10 mouse cellular contexts compared by ENCODE assay signal in the genomic region with DNA sequence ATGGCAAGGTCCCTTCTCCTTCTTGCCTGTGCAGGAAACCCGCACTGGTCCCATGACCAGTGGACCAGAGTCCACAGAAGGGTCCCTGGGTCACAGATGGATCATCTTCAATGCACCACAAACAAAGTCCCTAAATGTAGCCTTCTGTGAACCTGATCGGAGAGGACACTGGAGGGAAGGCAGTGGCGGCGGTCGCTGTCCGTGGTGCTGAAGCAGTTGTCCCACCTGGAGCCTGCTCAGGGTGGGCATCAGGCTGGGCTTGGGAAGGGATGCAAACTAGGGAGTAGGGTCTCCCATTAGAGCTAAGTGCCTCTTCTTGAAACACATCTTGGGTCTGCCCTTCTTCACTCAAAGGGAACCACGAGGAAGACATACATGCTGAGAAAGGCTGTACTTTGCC. TPM values are rescaled to one million over a fixed set of nuclear protein-coding genes. Genes with fewer than 3 reads are reported as not detected.
DNase-seq lines count a peak whose midpoint lies in the region; ATAC-seq lines count a peak whose summit lies in the region.
"Had no signal": no experiment of that assay in that cellular context is flagged by ENCODE, and none has a peak within 500 bp of the region (broad histone marks: within the 10 kb centered on the region; RNA-seq: fewer than 3 reads in every experiment).

No protein-coding gene starts in this region.

- H3K27ac ChIP-seq in heart, embryonic 12.5 days (ENCODE audit: poor library complexity, severe bottlenecking), result no peak overlapping the region
- no peak overlapping the region for H3K27ac ChIP-seq in intestine, embryonic 16.5 days (ENCODE audit: low read length)
- H3K27ac ChIP-seq: limb, embryonic 15.5 days had no signal

- no peak for ATAC-seq in heart, embryonic 12.5 days (ENCODE audit: insufficient number of reproducible peaks, low FRiP score)
- ATAC-seq in intestine, embryonic 16.5 days, result no peak
- ATAC-seq: forebrain, embryonic 14.5 days had no signal

- intact Hi-C loops in heart, postnatal 36 days (cut with DNase I), result no loop called here
- intact Hi-C loops in left cerebral cortex, postnatal 14 days (cut with DNase I), result no loop called here

- H3K4me3 ChIP-seq in heart, embryonic 12.5 days, result no peak overlapping the region
- no peak overlapping the region for H3K4me3 ChIP-seq in intestine, embryonic 16.5 days (ENCODE audit: low read length)
- H3K4me3 ChIP-seq: limb, embryonic 15.5 days had no signal

- H3K27me3 ChIP-seq in heart, embryonic 12.5 days (replicated peaks), result no peaks in the 10 kb centered on the region
- no peaks in the 10 kb centered on the region for H3K27me3 ChIP-seq in intestine, embryonic 16.5 days (replicated peaks; ENCODE audit: control insufficient read depth, insufficient read depth, low read length)
- H3K27me3 ChIP-seq: limb, embryonic 15.5 days had no signal

- peaks cover 11% of the 10 kb centered on the region for H3K36me3 ChIP-seq in heart, embryonic 12.5 days
- H3K36me3 ChIP-seq in intestine, embryonic 16.5 days (ENCODE audit: control insufficient read depth, insufficient read depth, low read length), result no peaks in the 10 kb centered on the region
- H3K36me3 ChIP-seq: limb, embryonic 15.5 days had no signal

- no peak overlapping the region for H3K9ac ChIP-seq in heart, embryonic 12.5 days
- no peak overlapping the region for H3K9ac ChIP-seq in intestine, embryonic 16.5 days (ENCODE audit: low read depth, low read length)
- H3K9ac ChIP-seq: limb, embryonic 15.5 days had no signal

- H3K9me3 ChIP-seq in heart, embryonic 12.5 days (replicated peaks), result no peaks in the 10 kb centered on the region
- no peaks in the 10 kb centered on the region for H3K9me3 ChIP-seq in intestine, embryonic 16.5 days (ENCODE audit: control insufficient read depth, low read length)
- H3K9me3 ChIP-seq: limb, embryonic 15.5 days had no signal

- WGBS in heart, embryonic 12.5 days, result 8% methylated on average over 7 of the region's 7 CpGs
- WGBS in intestine, embryonic 16.5 days, result 10% methylated on average over 7 of the region's 7 CpGs

- DNase-seq in heart, postnatal 36 days, result peak; percentile 39 to 51
- DNase-seq in 416B (ENCODE audit: low read depth), result peak; percentile 24
- peak; percentile 20 for DNase-seq in c-Kit-positive CD71-positive TER-119-negative erythroid progenitor cells, embryonic 14.5 days (ENCODE audit: low read depth)
- peak; percentile 64 for DNase-seq in lung, postnatal 14 days
- no peak for DNase-seq in right cerebral cortex, postnatal 36 days (ENCODE audit: low spot score in 2 of 2)
- no peak for DNase-seq in left cerebral cortex, postnatal 14 days (ENCODE audit: low spot score in 2 of 2)

- peaks cover 41% of the 10 kb centered on the region for H3K4me1 ChIP-seq in heart, embryonic 12.5 days (replicated peaks)
- H3K4me1 ChIP-seq in intestine, embryonic 16.5 days (ENCODE audit: control insufficient read depth, insufficient read depth, low read length), result peaks cover 9% of the 10 kb centered on the region

- no peak overlapping the region for H3K4me2 ChIP-seq in heart, embryonic 12.5 days
- no peak overlapping the region for H3K4me2 ChIP-seq in intestine, embryonic 16.5 days (ENCODE audit: low read depth, low read length)
- H3K4me2 ChIP-seq: limb, embryonic 15.5 days had no signal

RNA-seq across cellular contexts. Expression of gene Tpsg1, which starts 31.4 kb away (rescaled TPM):
- under 1 TPM in 1 of 2 experiments, not detected in 1; 0.30 TPM for total RNA-seq in heart, postnatal 36 days (2021)
- not detected in 2 replicates for polyA plus RNA-seq in heart, embryonic 12.5 days (2016; fragmentation: Nextera tagmentation; extraction: Ambion mirVana)
- 26.3 and 28.6 TPM in 2 replicates for polyA plus RNA-seq in intestine, embryonic 16.5 days (2015; fragmentation: Nextera tagmentation; extraction: Ambion mirVana)
- total RNA-seq in left cerebral cortex, postnatal 14 days (2021), result not detected

RNA-seq across cellular contexts. Expression of gene Cacna1h, which starts 33.1 kb away (rescaled TPM):
- total RNA-seq in heart, postnatal 36 days (2021), result 1 to 10 TPM; 5.4 to 6.5 TPM
- 13.5 and 16.3 TPM in 2 replicates for polyA plus RNA-seq in heart, embryonic 12.5 days (2016; fragmentation: Nextera tagmentation; extraction: Ambion mirVana)
- polyA plus RNA-seq in intestine, embryonic 16.5 days (2015; fragmentation: Nextera tagmentation; extraction: Ambion mirVana), result 2.2 and 3.0 TPM in 2 replicates
- 10 to 100 TPM; 42.1 to 43.2 TPM for total RNA-seq in left cerebral cortex, postnatal 14 days (2021)

RNA-seq across cellular contexts. Expression of gene Tpsb2, which starts 34.3 kb away (rescaled TPM):
- total RNA-seq in heart, postnatal 36 days (2021), result 1 to 10 TPM; 1.8 to 2.2 TPM
- not detected in 2 replicates for polyA plus RNA-seq in heart, embryonic 12.5 days (2016; fragmentation: Nextera tagmentation; extraction: Ambion mirVana)
- 3.7 and 4.5 TPM in 2 replicates for polyA plus RNA-seq in intestine, embryonic 16.5 days (2015; fragmentation: Nextera tagmentation; extraction: Ambion mirVana)
- total RNA-seq in left cerebral cortex, postnatal 14 days (2021), result under 1 TPM in 1 of 2 experiments, not detected in 1; 0.26 TPM

RNA-seq across cellular contexts. Expression of gene Tekt4, which starts 54.0 kb away (rescaled TPM):
- total RNA-seq in heart, postnatal 36 days (2021), result under 1 TPM in 1 of 2 experiments, not detected in 1; 0.47 TPM
- polyA plus RNA-seq in heart, embryonic 12.5 days (2016; fragmentation: Nextera tagmentation; extraction: Ambion mirVana), result 0.45 and 0.54 TPM in 2 replicates
- not detected in 2 replicates for polyA plus RNA-seq in intestine, embryonic 16.5 days (2015; fragmentation: Nextera tagmentation; extraction: Ambion mirVana)
- total RNA-seq in left cerebral cortex, postnatal 14 days (2021), result 1 to 10 TPM; 1.5 to 3.8 TPM
- polyA plus RNA-seq: limb, embryonic 15.5 days had no signal

RNA-seq across cellular contexts. Expression of gene Tpsab1, which starts 55.1 kb away (rescaled TPM):
- total RNA-seq in heart, postnatal 36 days (2021), result under 1 TPM; 0.70 to 0.86 TPM
- polyA plus RNA-seq in heart, embryonic 12.5 days (2016; fragmentation: Nextera tagmentation; extraction: Ambion mirVana), result not detected in 2 replicates
- polyA plus RNA-seq in intestine, embryonic 16.5 days (2015; fragmentation: Nextera tagmentation; extraction: Ambion mirVana), result 0.22 TPM in 1 of 2 replicates, not detected in the other
- not detected for total RNA-seq in left cerebral cortex, postnatal 14 days (2021)
- polyA plus RNA-seq: forebrain, embryonic 14.5 days had no signal

Comparison
In these comparisons a context has a peak if more than half of its experiments do, and no peak if none do; other contexts are left out.
1. DNase-seq: peak in heart, postnatal 36 days (2 of 2), 416B (single experiment), c-Kit-positive CD71-positive TER-119-negative erythroid progenitor cells, embryonic 14.5 days (single experiment) and lung, postnatal 14 days (single experiment); none in right cerebral cortex, postnatal 36 days (0 of 2) and left cerebral cortex, postnatal 14 days (0 of 2).
2. RNA of gene Cacna1h, which starts 33.1 kb away (total RNA-seq): 42.1 to 43.2 TPM in left cerebral cortex, postnatal 14 days; 5.4 to 6.5 TPM in heart, postnatal 36 days; every median in the first group is over 4 times any median in the second.